Mouse (Mus musculus) ES-Bruce4 (cell line): Measurements from ENCODE around the gene Slc38a7.

ENCODE experiments used
- CTCF ChIP-seq: IDR thresholded peaks from one replicate; pipeline ENCODE4 v1.8.1; 2011; ENCODE audit warnings: low read depth, low read length
- EP300 ChIP-seq: IDR thresholded peaks from 2 replicates; pipeline ENCODE4 v1.6.1; 2011; ENCODE audit warnings: low read depth, low read length; ENCODE audit not compliant: insufficient read depth
- POLR2A ChIP-seq: IDR thresholded peaks from one replicate; pipeline ENCODE4 v1.8.1; 2011; ENCODE audit warnings: low read length; ENCODE audit not compliant: insufficient read depth

DNA sequence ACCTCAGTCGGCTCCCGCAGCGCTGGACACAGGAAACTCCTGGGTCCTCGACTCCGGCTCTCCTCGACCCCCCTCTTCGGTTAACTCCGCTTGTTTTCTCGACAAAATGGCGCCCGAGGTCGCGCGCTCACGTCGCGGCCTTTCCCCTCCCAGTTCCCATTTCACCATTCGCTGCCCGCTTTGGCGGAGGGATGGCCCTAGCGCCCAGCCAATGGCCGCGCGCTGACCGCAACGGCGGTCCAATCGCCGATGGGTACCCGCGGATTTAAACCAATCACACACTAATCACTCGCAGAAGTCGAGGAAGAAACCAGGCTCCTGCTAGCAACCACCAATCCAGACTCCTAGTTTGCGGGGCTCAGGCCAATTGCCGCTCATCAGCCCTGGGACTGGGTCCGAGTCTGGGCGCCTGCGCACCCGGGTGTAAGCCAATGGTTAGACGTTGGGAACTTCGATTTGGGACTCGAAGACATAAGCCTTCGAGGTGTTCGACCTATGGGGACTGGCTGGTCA is 46.0 kb downstream of the Slc38a7 start, which contains the start of gene Cnot1:
- TF ChIP-seq POLR2A (no peak), EP300 (no peak), CTCF (no peak)
